Mouse (Mus musculus): ENCODE measurements at regions not wholly inside any gene's neighbourhood (a gene's known extent, or its start where the extent isn't known, plus 50 kb on each side); places are given as distances from the start of the nearest gene placed in this dataset.
A peak's percentile ranks its signal among the peaks of the same experiment; 100 is the strongest.

DNA sequence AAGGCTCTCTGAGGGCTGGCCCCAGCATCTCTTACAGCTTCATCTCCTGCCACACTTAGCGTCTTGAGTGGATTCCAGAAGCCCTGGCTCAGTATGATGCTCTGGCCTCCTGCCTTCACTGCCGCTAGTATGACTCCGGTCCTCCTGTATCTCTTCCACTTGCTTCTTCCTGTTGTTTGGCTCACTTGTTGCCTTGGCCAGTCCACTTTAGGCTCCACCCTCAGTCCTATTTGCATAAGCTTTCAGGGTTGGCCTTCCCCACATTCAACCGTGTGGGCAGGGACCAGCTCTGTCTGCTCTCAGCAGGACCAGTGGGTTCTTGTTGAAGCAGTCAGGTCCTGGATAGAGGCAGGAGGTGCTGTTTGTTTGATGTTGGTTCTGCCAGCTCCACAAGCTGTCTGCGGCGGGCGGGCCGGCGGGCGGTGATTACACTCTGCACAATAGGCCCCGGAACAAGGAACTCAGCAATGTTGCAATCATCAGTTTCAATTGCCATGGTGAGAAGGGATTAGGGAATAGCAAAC is 232.6 kb upstream of the Chd6 start:
- DNase-seq (ENCODE audit: low spot score in 2 of 2): no peak

GRCm38 (mm10) chr2:161340291-161340690 is 231.4 kb upstream of the Chd6 start:
- DNase-seq (ENCODE audit: low spot score in 2 of 2): no peak

GRCm38 (mm10) chr2:161339327-161340001 is 230.6 kb upstream of the Chd6 start:
- no peak for DNase-seq (ENCODE audit: low spot score in 2 of 2)

GRCm38 (mm10) chr2:161338953-161339326 is 230.1 kb upstream of the Chd6 start:
- DNase-seq (ENCODE audit: low spot score in 2 of 2): peak in 1 of 2 experiments; percentile 24

DNA sequence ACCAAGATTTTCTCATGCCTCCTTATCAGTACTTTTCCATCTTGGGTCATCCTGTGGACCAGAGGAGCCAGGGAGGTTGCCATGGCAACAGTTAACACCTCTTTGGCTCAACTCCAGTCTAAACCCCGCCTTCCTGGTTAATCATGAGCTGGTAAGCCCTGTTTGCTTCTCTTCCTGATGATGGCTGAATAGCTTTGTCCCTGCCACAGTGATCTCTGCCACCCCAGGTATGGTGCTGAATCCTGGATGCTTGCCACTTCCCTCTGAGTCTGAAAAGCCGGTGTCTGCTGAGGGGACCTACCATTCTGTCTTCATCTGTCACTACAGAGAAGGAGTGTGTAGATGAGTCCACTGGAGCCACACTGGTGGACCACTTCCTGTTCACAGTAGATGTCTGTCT is 223.8 kb upstream of the Chd6 start:
- no peak for DNase-seq (ENCODE audit: low spot score in 2 of 2)

GRCm38 (mm10) chr2:161331850-161332365 is 223.0 kb upstream of the Chd6 start:
- no peak for DNase-seq (ENCODE audit: low spot score in 2 of 2)

GRCm38 (mm10) chr2:161302796-161303195 is 193.9 kb upstream of the Chd6 start:
- no peak for DNase-seq (ENCODE audit: low spot score in 2 of 2)

DNA sequence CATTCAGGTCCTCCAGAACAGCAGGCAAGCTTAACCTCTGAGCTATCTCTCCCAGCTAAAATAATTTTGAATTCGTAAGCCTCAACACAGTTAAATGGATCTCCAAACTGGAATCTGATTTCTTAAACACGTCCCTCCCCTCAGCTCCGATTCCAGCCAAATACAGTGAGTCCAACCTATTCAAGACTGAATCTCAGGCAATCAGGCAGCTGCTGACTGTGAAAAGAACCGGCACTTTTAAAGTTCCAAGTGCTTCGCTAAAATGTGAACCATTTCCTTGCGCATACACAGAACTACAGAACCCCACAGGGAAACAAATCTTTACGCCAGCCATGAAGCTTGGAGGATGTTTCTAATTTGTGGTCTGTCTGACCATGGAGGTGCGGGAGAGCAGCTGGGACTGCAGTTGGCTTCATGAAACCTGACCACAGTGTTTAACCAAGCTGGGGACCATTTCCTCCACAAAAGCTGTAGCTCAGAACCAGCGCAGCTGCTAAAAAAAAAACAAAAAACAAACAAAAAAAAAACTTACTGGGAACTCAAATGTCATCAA is 160.1 kb upstream of the Chd6 start:
- DNase-seq (ENCODE audit: low spot score in 2 of 2): no peak

DNA sequence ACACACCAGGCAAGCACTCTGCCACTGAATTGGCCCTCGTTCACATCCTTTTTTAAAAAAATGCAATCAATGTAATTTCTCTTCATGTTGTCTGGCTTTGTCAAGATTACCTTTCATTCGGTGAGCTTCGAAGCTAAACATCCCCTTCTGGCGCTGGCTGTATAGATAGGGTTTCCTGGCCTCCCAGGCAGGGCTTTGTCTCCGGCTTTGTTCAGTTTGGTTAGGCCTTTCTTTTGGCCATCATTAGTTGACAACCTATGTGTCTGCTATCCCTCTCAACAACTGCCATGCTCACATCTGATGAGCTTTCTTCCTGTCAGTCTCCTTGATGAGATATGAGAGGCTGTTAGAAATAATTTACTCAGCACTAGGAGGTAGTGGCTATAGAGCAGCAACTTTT is 157.6 kb upstream of the Chd6 start:
- no peak for DNase-seq (ENCODE audit: low spot score in 2 of 2)

DNA sequence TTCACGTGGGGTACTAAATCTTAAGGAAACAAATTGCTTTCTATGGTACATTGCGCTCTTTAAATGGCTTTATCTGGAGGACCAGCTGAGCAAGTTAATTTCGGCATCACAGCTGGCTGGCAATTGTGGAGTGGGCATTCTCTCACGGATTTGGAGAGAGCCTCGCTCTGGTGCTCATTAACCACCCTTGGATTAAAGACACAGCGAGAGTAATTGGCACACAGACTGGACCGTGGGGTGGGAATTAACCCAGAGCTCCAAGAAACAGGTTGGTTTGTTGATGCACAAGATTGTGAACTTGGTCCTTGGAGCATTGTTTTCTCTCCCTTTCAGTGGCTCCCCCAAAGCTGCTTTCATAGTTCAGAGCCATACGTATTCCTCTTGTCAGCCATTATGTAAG is 156.3 kb upstream of the Chd6 start:
- DNase-seq (ENCODE audit: low spot score in 2 of 2): peak in 1 of 2 experiments; percentile 1

- DNase-seq (ENCODE audit: low spot score in 2 of 2): no peak
These were observed 143.9 kb upstream of the Chd6 start for GRCm38 (mm10) chr2:161252761-161253160.

DNA sequence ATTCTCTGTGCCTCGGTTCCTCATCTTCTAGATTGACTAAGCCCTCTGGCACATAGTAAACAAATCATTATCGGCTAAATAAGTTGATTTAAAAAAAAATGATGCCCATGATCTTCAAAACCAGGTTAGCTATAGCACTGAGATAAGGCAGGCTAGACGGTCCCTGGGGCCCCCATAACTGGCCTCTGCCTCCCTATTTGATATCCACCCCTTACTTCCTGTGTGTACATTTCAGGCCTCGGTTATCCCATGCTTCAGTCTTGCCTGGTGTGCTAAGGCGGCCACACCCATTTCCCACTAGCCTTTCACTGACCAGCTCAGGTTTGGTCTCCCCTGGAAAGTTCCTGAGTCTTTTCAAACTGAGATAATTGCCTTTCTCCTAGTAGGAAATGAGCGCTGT is 132.8 kb upstream of the Chd6 start:
- DNase-seq (ENCODE audit: low spot score in 2 of 2): no peak

DNA sequence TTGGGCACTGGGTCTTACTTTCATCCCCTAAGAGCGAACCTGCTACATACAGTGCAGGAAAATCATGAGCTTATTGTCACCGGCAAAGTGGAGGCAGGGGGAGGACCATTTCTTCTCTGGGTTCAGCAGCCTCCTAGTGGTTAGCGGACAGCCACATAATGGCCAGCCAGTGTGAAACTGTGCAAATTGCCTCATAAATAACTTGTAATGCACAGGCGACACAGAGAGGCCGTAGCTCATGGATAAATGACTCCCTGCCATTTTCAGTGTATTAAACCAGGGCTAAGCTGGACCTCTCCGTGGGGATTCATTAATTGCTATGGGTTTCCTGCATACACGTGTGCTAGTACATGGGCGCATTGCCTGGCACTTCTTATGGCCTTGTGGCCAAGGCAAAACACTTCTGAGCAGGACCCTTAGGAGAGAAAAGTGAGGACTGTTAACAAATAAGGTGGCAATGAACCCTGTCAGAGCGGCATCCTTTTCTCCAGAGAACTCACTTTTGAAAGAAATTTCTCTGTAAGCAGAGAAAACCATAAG is 128.5 kb upstream of the Chd6 start:
- no peak for DNase-seq (ENCODE audit: low spot score in 2 of 2)

DNA sequence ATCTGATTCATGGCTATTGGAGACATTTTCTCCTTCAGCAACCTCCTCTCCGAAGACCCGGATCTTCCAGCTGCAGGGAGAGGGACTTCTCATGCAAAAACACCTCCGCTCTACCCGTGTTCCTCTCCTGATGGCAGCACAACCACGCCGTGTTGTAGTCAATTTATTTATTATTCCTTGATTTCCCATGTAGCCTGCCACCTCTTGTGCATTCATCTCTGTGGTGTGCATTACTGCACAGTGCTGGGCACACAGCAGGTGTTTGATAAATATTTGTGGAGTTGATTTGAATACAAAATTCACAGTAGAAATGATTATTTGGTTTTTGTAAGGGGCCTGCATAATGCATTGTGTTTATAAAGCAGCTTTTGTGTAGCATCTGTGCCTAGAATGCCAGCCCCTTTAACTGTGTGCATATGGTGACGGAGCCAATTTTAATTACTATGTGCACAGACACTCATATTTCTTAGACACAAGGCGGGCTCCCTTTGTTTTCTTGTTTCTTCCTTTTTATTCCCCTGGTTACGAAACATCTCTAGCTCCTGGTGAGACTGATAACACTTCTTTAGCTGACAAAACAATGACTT is 124.4 kb upstream of the Chd6 start:
- no peak for DNase-seq (ENCODE audit: low spot score in 2 of 2)

GRCm38 (mm10) chr2:161231405-161231804 is 122.5 kb upstream of the Chd6 start:
- DNase-seq (ENCODE audit: low spot score in 2 of 2): no peak

DNA sequence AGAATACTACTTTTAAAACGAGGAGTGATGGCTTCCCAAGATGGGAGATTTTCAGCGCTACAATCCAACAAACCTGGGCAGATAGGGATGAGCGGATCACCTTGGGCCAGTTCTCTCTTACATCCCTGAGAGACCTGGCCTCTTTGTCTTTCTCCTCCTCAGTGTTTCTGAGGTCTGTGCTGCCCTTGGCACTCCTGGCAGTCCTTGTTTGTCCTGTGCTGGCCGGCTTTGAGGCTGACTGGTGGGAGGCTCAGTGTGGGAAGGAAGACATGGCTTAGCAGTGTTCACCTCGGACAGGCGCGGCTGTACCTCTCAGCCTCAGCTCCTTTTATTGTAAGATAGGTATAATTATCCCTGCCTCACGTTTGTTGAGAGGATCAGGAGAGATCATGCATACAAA is 106.9 kb upstream of the Chd6 start:
- no peak for DNase-seq (ENCODE audit: low spot score in 2 of 2)

- DNase-seq (ENCODE audit: low spot score in 2 of 2): peak; percentile 86 to 89
These were observed 106.0 kb upstream of the Chd6 start for GRCm38 (mm10) chr2:161214681-161215458.

DNA sequence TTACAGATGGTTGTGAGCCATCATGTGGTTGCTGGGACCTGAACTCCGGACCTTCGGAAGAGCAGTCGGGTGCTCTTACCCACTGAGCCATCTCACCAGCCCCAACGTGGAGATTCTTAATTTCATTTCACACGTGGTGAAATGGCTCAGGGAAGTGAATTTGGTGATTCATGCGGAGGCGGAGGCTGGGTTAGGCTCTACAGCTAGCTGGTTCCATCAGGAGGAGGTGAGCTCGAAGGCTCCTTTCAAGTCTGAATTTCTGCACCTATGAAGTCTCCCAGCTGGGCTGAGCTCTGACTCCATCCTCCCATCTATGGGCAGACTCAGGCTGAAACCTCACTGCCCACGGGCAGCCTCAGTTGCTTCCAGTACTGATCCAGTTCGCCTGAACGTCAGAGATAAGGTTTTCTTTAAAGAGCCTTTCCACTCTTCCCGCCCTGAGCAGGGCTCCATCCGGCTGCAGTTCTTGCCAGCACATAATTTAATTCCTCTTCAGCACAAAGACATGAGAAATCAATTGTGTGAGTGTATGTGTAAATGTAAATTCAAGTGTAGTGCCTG is 103.5 kb upstream of the Chd6 start:
- peak in 1 of 2 experiments; percentile 2 for DNase-seq (ENCODE audit: low spot score in 2 of 2)

DNA sequence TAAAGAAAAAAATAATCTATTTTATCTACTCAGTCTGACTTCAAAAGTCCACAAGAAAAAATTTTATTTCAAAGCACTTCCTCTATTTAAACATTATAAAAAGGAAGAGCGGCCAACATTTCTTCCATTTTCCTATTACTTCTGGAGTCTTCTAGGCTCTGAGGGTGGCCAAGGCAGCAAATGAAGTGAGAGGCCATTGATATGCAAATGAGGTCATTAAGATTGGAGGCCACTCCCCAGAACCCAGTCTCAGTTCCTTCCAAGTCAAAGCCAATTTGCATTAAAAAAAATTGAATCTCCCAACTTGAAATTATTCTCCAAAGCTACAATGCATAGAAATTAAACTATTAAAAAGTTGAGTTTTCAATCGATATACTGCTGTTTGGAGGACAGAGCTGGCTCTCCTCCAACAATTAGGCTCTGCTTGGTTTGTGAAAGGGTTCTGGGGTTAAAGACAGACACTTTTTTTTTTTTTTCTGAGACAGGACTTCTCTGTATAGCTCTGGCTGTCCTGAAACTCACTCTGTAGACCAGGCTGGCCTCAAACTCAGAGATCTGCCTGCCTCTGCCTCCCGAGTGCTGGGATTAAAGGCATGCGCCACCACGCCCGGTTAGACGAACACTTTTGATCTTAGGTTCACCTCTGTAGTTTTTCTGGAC is 88.0 kb upstream of the Chd6 start:
- no peak for DNase-seq (ENCODE audit: low spot score in 2 of 2)

- DNase-seq (ENCODE audit: low spot score in 2 of 2): no peak
These were observed 78.6 kb upstream of the Chd6 start for GRCm38 (mm10) chr2:161187516-161187915.

- DNase-seq (ENCODE audit: low spot score in 2 of 2): no peak
These were observed 76.2 kb upstream of the Chd6 start for GRCm38 (mm10) chr2:161185122-161185521.
